Mouse (Mus musculus): ENCODE results near the gene Dab2. TPM values are rescaled to one million over a fixed set of nuclear protein-coding genes. Genes with fewer than 3 reads are reported as not detected.

Gene Dab2
- polyA plus RNA-seq, 1 experiment from 2014 or later = 64.2 TPM

DNA sequence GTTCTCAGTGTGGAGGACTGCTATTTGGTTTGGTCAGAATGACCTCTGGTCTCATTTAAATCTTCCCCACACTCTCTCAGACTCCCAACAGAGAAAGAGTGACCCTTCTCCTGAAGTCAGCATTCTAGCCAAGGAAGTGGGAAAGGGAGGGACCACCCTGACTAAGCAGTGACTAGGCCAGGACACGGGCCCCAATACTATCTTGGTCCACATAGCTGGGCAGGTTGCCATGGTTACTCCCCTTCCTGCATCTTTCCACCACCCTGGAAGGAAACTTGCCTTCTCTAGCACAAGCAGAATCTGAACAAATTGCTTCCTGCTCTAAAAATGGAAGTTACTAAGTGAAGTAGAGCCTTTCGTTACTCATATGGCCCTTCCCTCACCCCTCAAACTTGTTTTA lies 91.1 kb downstream of the Dab2 start:
- 46% methylated on average over 2 of the region's 2 CpGs for WGBS
- peaks cover 7% of the 10 kb centered on the region; the same call in 1 of the 2 replicates for H3K4me1 ChIP-seq (ENCODE audit: control insufficient read depth, insufficient read depth, low read length)
- H3K9ac ChIP-seq (ENCODE audit: low read depth, low read length) = no peak overlapping the region
- H3K27ac ChIP-seq (ENCODE audit: low read depth, low read length) = no peak overlapping the region
- H3K27me3 ChIP-seq (ENCODE audit: control insufficient read depth, insufficient read depth, low read length) = no peaks in the 10 kb centered on the region
- no peaks in the 10 kb centered on the region; the same call in 1 of the 2 replicates for H3K36me3 ChIP-seq (ENCODE audit: control insufficient read depth, insufficient read depth, low read length)
- no peaks in the 10 kb centered on the region for H3K9me3 ChIP-seq (ENCODE audit: control insufficient read depth, low read length)
- ATAC-seq (ENCODE audit: low FRiP score, low TSS enrichment) = no peak
- H3K4me3 ChIP-seq (ENCODE audit: low read length) = no peak overlapping the region
- no peak overlapping the region for H3K4me2 ChIP-seq (replicated peaks; ENCODE audit: low read depth, low read length)

DNA sequence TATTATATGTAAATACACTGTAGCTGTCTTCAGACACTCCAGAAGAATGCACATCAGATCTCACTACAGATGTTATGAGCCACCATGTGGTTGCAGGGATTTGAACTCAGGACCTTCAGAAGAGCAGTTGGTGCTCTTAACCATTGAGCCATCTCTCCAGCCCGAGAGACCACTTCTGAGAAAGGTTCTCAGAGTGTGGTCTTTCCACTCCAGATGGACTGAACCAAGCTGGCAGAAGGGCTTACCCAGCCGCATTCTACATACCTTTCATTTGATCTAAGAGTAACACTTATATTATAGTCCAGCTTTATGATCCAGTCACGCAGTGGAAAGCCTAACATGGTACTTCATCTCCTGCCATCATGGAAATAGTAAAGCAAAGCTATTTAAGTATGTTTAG lies 92.3 kb downstream of the Dab2 start:
- H3K9ac ChIP-seq (ENCODE audit: low read depth, low read length) = no peak overlapping the region
- H3K27me3 ChIP-seq (ENCODE audit: control insufficient read depth, insufficient read depth, low read length) = no peaks in the 10 kb centered on the region
- H3K27ac ChIP-seq (ENCODE audit: low read depth, low read length) = no peak overlapping the region
- no peak for ATAC-seq (ENCODE audit: low FRiP score, low TSS enrichment)
- H3K4me3 ChIP-seq (ENCODE audit: low read length) = no peak overlapping the region
- H3K4me1 ChIP-seq (ENCODE audit: control insufficient read depth, insufficient read depth, low read length) = 0 out of 2 replicates have a peak, but pooled peaks cover 3% of the 10 kb centered on the region
- no peak overlapping the region for H3K4me2 ChIP-seq (replicated peaks; ENCODE audit: low read depth, low read length)
- H3K9me3 ChIP-seq (ENCODE audit: control insufficient read depth, low read length) = no peaks in the 10 kb centered on the region
- H3K36me3 ChIP-seq (ENCODE audit: control insufficient read depth, insufficient read depth, low read length) = peaks cover 3% of the 10 kb centered on the region; the same call in 1 of the 2 replicates
- WGBS = 89% methylated on average over 3 of the region's 3 CpGs

DNA sequence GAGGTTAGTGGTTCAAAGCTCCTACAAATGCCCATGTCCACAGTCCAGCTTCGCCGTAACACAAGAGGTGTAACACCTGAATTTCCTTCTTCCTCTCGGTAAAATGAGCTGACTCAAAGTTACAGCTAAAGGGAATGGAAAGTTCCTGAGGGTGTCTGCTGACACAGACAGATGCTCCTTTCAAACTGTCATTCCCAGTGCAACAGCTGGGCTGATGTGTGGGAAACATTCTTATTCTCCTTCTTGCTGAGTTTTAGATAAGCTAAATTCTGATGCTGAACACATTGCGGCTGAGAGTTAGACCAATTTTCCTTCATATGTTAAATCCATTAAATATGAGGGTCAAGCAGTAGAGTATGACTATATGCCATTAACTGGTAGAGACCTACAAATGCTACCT lies 94.0 kb downstream of the Dab2 start:
- Histone ChIP-seq H3K4me1 (ENCODE audit: control insufficient read depth, insufficient read depth, low read length) (0 out of 2 replicates have a peak, but pooled peaks cover 3% of the 10 kb centered on the region), H3K27me3 (ENCODE audit: control insufficient read depth, insufficient read depth, low read length) (no peaks in the 10 kb centered on the region), H3K27ac (ENCODE audit: low read depth, low read length) (no peak overlapping the region), H3K4me3 (ENCODE audit: low read length) (no peak overlapping the region), H3K9ac (ENCODE audit: low read depth, low read length) (no peak overlapping the region), H3K4me2 (replicated peaks; ENCODE audit: low read depth, low read length) (no peak overlapping the region), H3K9me3 (ENCODE audit: control insufficient read depth, low read length) (no peaks in the 10 kb centered on the region), H3K36me3 (ENCODE audit: control insufficient read depth, insufficient read depth, low read length) (peaks cover 5% of the 10 kb centered on the region; the same call in 1 of the 2 replicates)
- ATAC-seq (ENCODE audit: low FRiP score, low TSS enrichment) = no peak
- 92% methylated on average over 4 of the region's 4 CpGs for WGBS

DNA sequence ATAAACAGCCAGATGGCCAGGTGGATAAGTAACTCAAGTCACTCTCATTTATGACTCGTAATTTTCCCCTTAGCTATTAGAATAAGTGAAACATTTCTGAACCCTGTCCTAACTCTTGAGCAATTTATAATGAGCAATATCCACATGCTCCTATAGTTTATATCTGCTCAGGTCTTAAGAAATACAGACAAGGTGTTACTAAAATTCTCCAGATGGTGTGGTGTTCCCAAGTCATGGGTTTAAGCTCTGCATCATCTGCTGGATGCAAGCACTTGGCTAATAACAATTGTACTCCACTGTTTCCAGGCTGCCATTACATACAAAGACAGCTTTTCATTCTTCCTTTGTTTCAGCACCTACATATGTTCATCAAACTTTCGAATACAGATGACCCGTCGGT lies 98.6 kb downstream of the Dab2 start:
- Histone ChIP-seq H3K27ac (ENCODE audit: low read depth, low read length) (no peak overlapping the region), H3K9ac (ENCODE audit: low read depth, low read length) (no peak overlapping the region), H3K36me3 (ENCODE audit: control insufficient read depth, insufficient read depth, low read length) (0 out of 2 replicates have a peak, but pooled peaks cover 5% of the 10 kb centered on the region), H3K4me1 (ENCODE audit: control insufficient read depth, insufficient read depth, low read length) (no peaks in the 10 kb centered on the region), H3K27me3 (ENCODE audit: control insufficient read depth, insufficient read depth, low read length) (no peaks in the 10 kb centered on the region), H3K4me3 (ENCODE audit: low read length) (no peak overlapping the region), H3K9me3 (ENCODE audit: control insufficient read depth, low read length) (no peaks in the 10 kb centered on the region), H3K4me2 (replicated peaks; ENCODE audit: low read depth, low read length) (no peak overlapping the region)
- no peak for ATAC-seq (ENCODE audit: low FRiP score, low TSS enrichment)
- WGBS = 93% methylated on average over 4 of the region's 4 CpGs

DNA sequence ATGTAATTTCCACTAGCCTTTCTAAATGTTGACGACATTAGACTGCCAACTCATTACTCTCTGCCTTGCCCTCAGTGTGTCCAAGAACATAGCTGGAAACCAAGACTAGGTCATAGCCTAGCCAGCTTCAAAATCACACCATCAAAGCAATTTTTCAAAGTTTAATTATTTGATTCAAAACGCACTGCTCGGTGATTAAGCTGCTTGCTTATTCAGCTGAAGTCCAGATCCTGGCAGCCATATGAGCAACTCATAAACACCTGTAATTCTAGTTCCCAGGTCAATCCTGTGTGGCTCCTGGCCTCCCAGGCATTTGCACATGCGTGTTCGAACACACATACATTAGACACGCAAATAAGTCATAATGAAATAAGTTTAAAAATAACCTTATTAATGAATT lies 99.3 kb downstream of the Dab2 start:
- no peak overlapping the region for H3K4me3 ChIP-seq (ENCODE audit: low read length)

GRCm38 (mm10) chr15:6400115-6400514 lies 100.5 kb downstream of the Dab2 start:
- no peak for ATAC-seq (ENCODE audit: low FRiP score, low TSS enrichment)
- 54% methylated on average over 8 of the region's 8 CpGs for WGBS
- H3K27me3 ChIP-seq (ENCODE audit: control insufficient read depth, insufficient read depth, low read length) = no peaks in the 10 kb centered on the region

More for the DNA sequence above, 99.3 kb downstream of the Dab2 start:
- H3K9ac ChIP-seq (ENCODE audit: low read depth, low read length) = no peak overlapping the region
- no peak overlapping the region for H3K4me2 ChIP-seq (replicated peaks; ENCODE audit: low read depth, low read length)
- no peaks in the 10 kb centered on the region for H3K4me1 ChIP-seq (ENCODE audit: control insufficient read depth, insufficient read depth, low read length)
- H3K9me3 ChIP-seq (ENCODE audit: control insufficient read depth, low read length) = no peaks in the 10 kb centered on the region
- H3K27ac ChIP-seq (ENCODE audit: low read depth, low read length) = no peak overlapping the region
- ATAC-seq (ENCODE audit: low FRiP score, low TSS enrichment) = no peak
- H3K36me3 ChIP-seq (ENCODE audit: control insufficient read depth, insufficient read depth, low read length) = 0 out of 2 replicates have a peak, but pooled peaks cover 5% of the 10 kb centered on the region
- no peaks in the 10 kb centered on the region for H3K27me3 ChIP-seq (ENCODE audit: control insufficient read depth, insufficient read depth, low read length)
- 89% methylated on average over 6 of the region's 6 CpGs for WGBS

DNA sequence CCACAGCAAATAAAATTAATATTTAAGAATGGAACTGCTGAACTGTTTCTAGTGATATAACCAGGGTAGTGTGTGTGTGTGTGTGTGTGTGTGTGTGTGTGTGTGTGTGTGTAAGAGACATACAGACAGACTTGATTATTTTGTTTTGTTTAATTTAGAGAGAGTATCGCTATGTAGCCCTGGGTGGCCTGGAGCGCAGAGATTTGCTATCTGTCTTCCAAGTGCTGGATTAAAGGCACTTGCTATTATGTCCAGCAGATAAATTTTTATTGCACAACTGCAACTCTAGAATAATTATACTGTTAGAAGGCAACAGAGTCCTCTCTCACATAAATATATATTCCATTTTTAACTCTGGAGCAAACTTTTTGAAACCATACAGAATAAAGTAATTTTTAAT lies 102.8 kb downstream of the Dab2 start:
- ATAC-seq (ENCODE audit: low FRiP score, low TSS enrichment) = no peak
- Histone ChIP-seq H3K27ac (ENCODE audit: low read depth, low read length) (no peak overlapping the region), H3K4me3 (ENCODE audit: low read length) (no peak overlapping the region), H3K9ac (ENCODE audit: low read depth, low read length) (no peak overlapping the region), H3K9me3 (ENCODE audit: control insufficient read depth, low read length) (no peaks in the 10 kb centered on the region), H3K4me1 (ENCODE audit: control insufficient read depth, insufficient read depth, low read length) (no peaks in the 10 kb centered on the region), H3K36me3 (ENCODE audit: control insufficient read depth, insufficient read depth, low read length) (no peaks in the 10 kb centered on the region), H3K4me2 (replicated peaks; ENCODE audit: low read depth, low read length) (no peak overlapping the region), H3K27me3 (ENCODE audit: control insufficient read depth, insufficient read depth, low read length) (no peaks in the 10 kb centered on the region)
- 78% methylated on average over 2 of the region's 2 CpGs for WGBS

More at GRCm38 (mm10) chr15:6400115-6400514, 100.5 kb downstream of the Dab2 start:
- Histone ChIP-seq H3K36me3 (ENCODE audit: control insufficient read depth, insufficient read depth, low read length) (0 out of 2 replicates have a peak, but pooled peaks cover 5% of the 10 kb centered on the region), H3K27ac (ENCODE audit: low read depth, low read length) (no peak overlapping the region), H3K9me3 (ENCODE audit: control insufficient read depth, low read length) (no peaks in the 10 kb centered on the region), H3K4me3 (ENCODE audit: low read length) (no peak overlapping the region), H3K4me1 (ENCODE audit: control insufficient read depth, insufficient read depth, low read length) (no peaks in the 10 kb centered on the region), H3K9ac (ENCODE audit: low read depth, low read length) (no peak overlapping the region), H3K4me2 (replicated peaks; ENCODE audit: low read depth, low read length) (no peak overlapping the region)

DNA sequence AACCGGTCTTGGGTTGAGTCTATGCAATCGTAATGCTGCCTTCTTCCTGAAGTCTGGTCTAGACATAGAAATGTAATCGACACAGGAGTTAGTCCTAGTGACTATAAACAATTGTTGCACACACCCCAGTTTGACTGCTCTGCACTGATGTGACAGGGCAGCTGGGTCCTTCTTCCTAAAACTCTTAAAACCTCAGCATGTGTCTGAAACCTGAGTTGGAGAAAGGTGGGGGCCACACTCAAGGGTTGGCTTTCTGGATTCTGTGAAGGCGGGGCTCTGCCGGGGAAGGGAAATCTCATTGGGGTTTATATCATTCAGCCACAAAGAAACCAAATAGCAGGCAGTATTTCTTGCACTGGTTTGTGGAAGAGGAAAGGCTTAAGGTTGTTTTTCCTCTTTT lies 104.6 kb downstream of the Dab2 start:
- WGBS = 67% methylated on average over 5 of the region's 5 CpGs
- no peak overlapping the region for H3K9ac ChIP-seq (ENCODE audit: low read depth, low read length)
- no peaks in the 10 kb centered on the region for H3K36me3 ChIP-seq (ENCODE audit: control insufficient read depth, insufficient read depth, low read length)
- no peaks in the 10 kb centered on the region for H3K9me3 ChIP-seq (ENCODE audit: control insufficient read depth, low read length)
- H3K4me1 ChIP-seq (ENCODE audit: control insufficient read depth, insufficient read depth, low read length) = no peaks in the 10 kb centered on the region
- ATAC-seq (ENCODE audit: low FRiP score, low TSS enrichment) = no peak
- H3K27ac ChIP-seq (ENCODE audit: low read depth, low read length) = no peak overlapping the region
- H3K27me3 ChIP-seq (ENCODE audit: control insufficient read depth, insufficient read depth, low read length) = no peaks in the 10 kb centered on the region
- no peak overlapping the region for H3K4me2 ChIP-seq (replicated peaks; ENCODE audit: low read depth, low read length)
- H3K4me3 ChIP-seq (ENCODE audit: low read length) = no peak overlapping the region

DNA sequence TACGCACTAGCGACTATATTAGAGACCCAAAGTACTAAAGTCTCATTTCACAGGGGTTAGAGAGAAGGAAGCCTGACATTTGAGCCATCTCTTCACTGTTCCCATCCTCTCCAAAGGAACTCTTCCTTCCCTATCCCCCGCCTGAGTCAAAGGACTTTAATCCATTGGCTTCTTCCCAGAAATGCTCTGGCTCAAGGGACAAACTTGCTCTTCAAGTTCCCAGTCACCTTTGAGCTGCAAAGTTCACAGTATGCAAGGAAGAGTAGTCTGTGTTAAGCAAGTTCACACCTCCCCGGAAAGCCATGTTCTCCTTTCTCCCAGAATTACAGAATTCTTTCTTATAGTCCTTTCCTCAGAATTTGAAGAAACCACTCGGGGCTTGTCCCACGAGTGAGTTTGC lies 107.2 kb downstream of the Dab2 start:
- WGBS = 84% methylated on average over 6 of the region's 6 CpGs
- no peaks in the 10 kb centered on the region for H3K36me3 ChIP-seq (ENCODE audit: control insufficient read depth, insufficient read depth, low read length)

More for the DNA sequence above, 107.2 kb downstream of the Dab2 start:
- Histone ChIP-seq H3K4me3 (ENCODE audit: low read length) (no peak overlapping the region), H3K9me3 (ENCODE audit: control insufficient read depth, low read length) (no peaks in the 10 kb centered on the region), H3K4me2 (replicated peaks; ENCODE audit: low read depth, low read length) (no peak overlapping the region), H3K27me3 (ENCODE audit: control insufficient read depth, insufficient read depth, low read length) (no peaks in the 10 kb centered on the region), H3K9ac (ENCODE audit: low read depth, low read length) (no peak overlapping the region), H3K27ac (ENCODE audit: low read depth, low read length) (no peak overlapping the region), H3K4me1 (ENCODE audit: control insufficient read depth, insufficient read depth, low read length) (no peaks in the 10 kb centered on the region)
- no peak for ATAC-seq (ENCODE audit: low FRiP score, low TSS enrichment)

Measured in kidney, embryonic 14.5 days (tissue).